Mouse (Mus musculus): ENCODE results near the gene Rpa3. TPM values are rescaled to one million over a fixed set of nuclear protein-coding genes. Genes with fewer than 3 reads are reported as not detected.

The Rpa3 gene
- polyA plus RNA-seq, 1 experiment from 2014 or later: 111 TPM

Other genes starting within 250 kb of the Rpa3 start
- gene Col28a1, start 66.6 kb downstream of the Rpa3 start, polyA plus RNA-seq (2015; fragmentation: Nextera tagmentation; extraction: Ambion mirVana): 0.33 and 0.37 TPM in 2 replicates
- gene Mios, start 50.0 kb downstream of the Rpa3 start, polyA plus RNA-seq (2015; fragmentation: Nextera tagmentation; extraction: Ambion mirVana): 22.3 and 23.9 TPM in 2 replicates
- 16.1 TPM in 2 replicates for gene Umad1, start 115 bp upstream of the Rpa3 start, polyA plus RNA-seq (2015; fragmentation: Nextera tagmentation; extraction: Ambion mirVana)
- gene Gm45062, start 277 bp upstream of the Rpa3 start, polyA plus RNA-seq (2015; fragmentation: Nextera tagmentation; extraction: Ambion mirVana): 8.0 and 9.7 TPM in 2 replicates